Mouse (Mus musculus) liver, embryonic 12.5 days (tissue): ENCODE measurements around the gene Olfr476. TPM values are rescaled to one million over a fixed set of nuclear protein-coding genes. Genes with fewer than 3 reads are reported as not detected.
"Not testable (repeated sequence)": the region's sequence is repeated elsewhere in the genome, so short reads cannot be mapped to it uniquely, and the experiment has no call there.

Source experiments
- ATAC-seq: fragments of 200-750 bp; cut with Nextera tagmentation; 2 replicates; pipeline ENCODE4 v1.8.0; 2017; ENCODE audit warnings: moderate number of reproducible peaks, mild to moderate bottlenecking, moderate library complexity
- H3K27ac ChIP-seq: fragments of 300-500 bp; sonication (generic); 2 replicates; pipeline ENCODE4 v1.5.1; 2016; ENCODE audit warnings: mild to moderate bottlenecking
- H3K27me3 ChIP-seq: fragments of 300-500 bp; sonication (generic); replicated peaks from 2 replicates; pipeline ENCODE4 v1.6.1; 2016; ENCODE audit warnings: mild to moderate bottlenecking, moderate library complexity
- H3K36me3 ChIP-seq: fragments of 300-500 bp; sonication (generic); 2 replicates; pipeline ENCODE4 v1.6.1; 2016; ENCODE audit warnings: mild to moderate bottlenecking, moderate library complexity
- H3K4me1 ChIP-seq: fragments of 300-500 bp; sonication (generic); 2 replicates; pipeline ENCODE4 v1.6.1; 2016
- H3K4me2 ChIP-seq: fragments of 300-500 bp; sonication (generic); 2 replicates; pipeline ENCODE4 v1.6.1; 2016; ENCODE audit warnings: mild to moderate bottlenecking, moderate library complexity
- H3K4me3 ChIP-seq: fragments of 300-500 bp; sonication (generic); 2 replicates; pipeline ENCODE4 v1.5.1; 2016; ENCODE audit warnings: mild to moderate bottlenecking, moderate library complexity
- H3K9ac ChIP-seq: fragments of 300-500 bp; sonication (generic); 2 replicates; pipeline ENCODE4 v1.6.1; 2016; ENCODE audit warnings: mild to moderate bottlenecking, moderate library complexity
- H3K9me3 ChIP-seq: fragments of 300-500 bp; sonication (generic); replicated peaks from 2 replicates; pipeline ENCODE4 v1.6.1; 2016; ENCODE audit warnings: mild to moderate bottlenecking, moderate library complexity
- WGBS: fragments of 180-500 bp; shearing (Covaris S2); methylation state at CpG from one replicate; pipeline ENCODE4 v1.1.7; 2016; ENCODE audit not compliant: insufficient replicate concordance; 5-methylcytosine and 5-hydroxymethylcytosine counted together
- polyA plus RNA-seq: library from polyadenylated mRNA; unstranded; fragments of >200 nt; fragmentation: Nextera tagmentation; extraction: Ambion mirVana; gene quantifications from 2 replicates; pipeline ENCODE4 v1.2.1, GENCODE M21; 2016

Gene Olfr476
- polyA plus RNA-seq, result not detected in 2 replicates

GRCm38 (mm10) chr7:107964503-107964902 is at the start of gene Olfr476:
Gene Olfr476 (plus strand): TSS chr7:107964803.
- Histone ChIP-seq H3K27ac (no peak within 1 kb of the TSS), H3K36me3 (no peaks in the 10 kb centered on the region), H3K27me3 (no peaks in the 10 kb centered on the region), H3K4me2 (no peak within 1 kb of the TSS), H3K4me3 (no peak within 1 kb of the TSS), H3K9ac (no peak within 1 kb of the TSS), H3K9me3 (no peaks in the 10 kb centered on the region), H3K4me1 (no peaks in the 10 kb centered on the region)
- ATAC-seq, result no peak
- 21% methylated on average over 1 of the region's 1 CpGs for WGBS

- H3K4me2 ChIP-seq, result no peak within 1 kb of the TSS
- ATAC-seq, result no peak
- H3K9me3 ChIP-seq, result 0 out of 2 replicates have a peak, but pooled peaks cover 4% of the 10 kb centered on the region
- H3K4me1 ChIP-seq, result no peaks in the 10 kb centered on the region
- 85% methylated on average over 1 of the region's 1 CpGs for WGBS
- no peak within 1 kb of the TSS for H3K9ac ChIP-seq
- no peak within 1 kb of the TSS for H3K4me3 ChIP-seq
- no peak within 1 kb of the TSS for H3K27ac ChIP-seq
- H3K27me3 ChIP-seq, result no peaks in the 10 kb centered on the region
- H3K36me3 ChIP-seq, result no peaks in the 10 kb centered on the region
Observed at GRCm38 (mm10) chr7:107930146-107930545, 34.5 kb upstream of the Olfr476 start, which contains the start of gene Olfr473. Gene Olfr473 (plus strand): TSS chr7:107930446.

DNA sequence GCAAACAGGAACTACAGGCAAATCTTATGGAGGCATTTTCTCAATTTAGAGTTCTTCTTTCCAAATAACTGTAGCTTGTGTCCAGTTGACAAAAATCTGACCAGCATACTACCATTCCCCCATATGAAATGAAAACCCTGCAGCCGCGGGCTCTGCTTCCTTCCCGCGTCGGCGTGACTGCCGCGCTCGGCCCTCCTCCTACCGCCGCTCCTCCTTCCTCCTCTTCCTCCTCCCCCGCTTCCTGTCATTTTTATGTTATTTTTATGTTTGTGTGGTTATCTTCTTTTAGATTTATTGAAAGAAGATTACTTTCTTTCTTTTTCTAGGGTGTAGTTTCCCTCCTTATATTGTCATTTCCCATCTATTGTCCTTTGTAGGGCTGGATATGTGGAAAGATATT is 12.1 kb upstream of the Olfr476 start:
- not testable (repeated sequence) for H3K4me1 ChIP-seq, H3K4me3 ChIP-seq, ATAC-seq, H3K4me2 ChIP-seq, H3K36me3 ChIP-seq, H3K9me3 ChIP-seq, H3K27ac ChIP-seq, H3K27me3 ChIP-seq, H3K9ac ChIP-seq
- 91% methylated on average over 12 of the region's 12 CpGs for WGBS

- no peaks in the 10 kb centered on the region for H3K27me3 ChIP-seq
- no peak within 1 kb of the TSS for H3K4me3 ChIP-seq
- no peaks in the 10 kb centered on the region for H3K36me3 ChIP-seq
- H3K4me1 ChIP-seq, result no peaks in the 10 kb centered on the region
- H3K9ac ChIP-seq, result no peak within 1 kb of the TSS
- no peak within 1 kb of the TSS for H3K4me2 ChIP-seq
- 40% methylated on average over 1 of the region's 1 CpGs for WGBS
- ATAC-seq, result no peak
- H3K9me3 ChIP-seq, result peaks cover 7% of the 10 kb centered on the region; the same call in 1 of the 2 replicates
- H3K27ac ChIP-seq, result no peak within 1 kb of the TSS
Observed at GRCm38 (mm10) chr7:107954343-107954742, 10.3 kb upstream of the Olfr476 start, which contains the start of gene Olfr474. Gene Olfr474 (plus strand): TSS chr7:107954643.

DNA sequence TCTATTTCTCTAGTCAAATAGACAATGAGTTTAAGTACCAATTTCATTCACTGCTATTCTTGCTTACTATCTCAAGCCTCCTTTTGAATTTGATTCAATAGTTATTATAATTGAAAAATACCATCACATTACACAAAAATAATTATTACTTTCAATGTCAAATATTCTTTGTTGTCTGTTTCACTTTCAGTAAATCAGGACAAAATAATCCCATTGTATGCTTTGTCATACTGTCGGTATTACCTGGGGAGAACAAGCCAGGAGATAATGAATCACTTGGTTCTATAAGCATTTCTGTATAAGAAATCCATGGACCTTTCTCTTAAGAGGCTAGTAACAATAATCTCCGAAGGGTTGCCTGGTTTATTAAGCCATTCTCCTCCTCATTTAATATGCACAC is 21.8 kb downstream of the Olfr476 start, which contains the start of gene Olfr477:
Gene Olfr477, plus strand, starts transcription at position 301 of the 400 bp plus-strand sequence.
- Histone ChIP-seq H3K4me3 (no peak within 1 kb of the TSS), H3K36me3 (no peaks in the 10 kb centered on the region), H3K27me3 (no peaks in the 10 kb centered on the region), H3K27ac (no peak within 1 kb of the TSS), H3K9ac (no peak within 1 kb of the TSS), H3K4me1 (no peaks in the 10 kb centered on the region), H3K9me3 (no peaks in the 10 kb centered on the region), H3K4me2 (no peak within 1 kb of the TSS)
- WGBS, result 61% methylated on average over 2 of the region's 2 CpGs
- no peak for ATAC-seq

- H3K4me1 ChIP-seq, H3K4me2 ChIP-seq, H3K9me3 ChIP-seq, H3K4me3 ChIP-seq, H3K36me3 ChIP-seq, H3K27ac ChIP-seq, H3K9ac ChIP-seq, ATAC-seq, H3K27me3 ChIP-seq: not testable (repeated sequence)
Observed at GRCm38 (mm10) chr7:108014256-108014655, 49.7 kb downstream of the Olfr476 start.

Other genes starting within 250 kb of the Olfr476 start
- gene Cyb5r2, start 206.8 kb upstream of the Olfr476 start, polyA plus RNA-seq, result 0.04 and 0.05 TPM in 2 replicates
- not detected in 2 replicates for gene Ovch2, start 163.6 kb upstream of the Olfr476 start, polyA plus RNA-seq
- not detected in 2 replicates for gene Olfr467, start 152.5 kb upstream of the Olfr476 start, polyA plus RNA-seq
- not detected in 2 replicates for gene Olfr469, start 139.3 kb upstream of the Olfr476 start, polyA plus RNA-seq
- gene Olfr470, start 117.3 kb upstream of the Olfr476 start, polyA plus RNA-seq, result not detected in 2 replicates
- gene Olfr472, start 66.9 kb upstream of the Olfr476 start, polyA plus RNA-seq, result not detected in 2 replicates
- gene Olfr473, start 34.4 kb upstream of the Olfr476 start, polyA plus RNA-seq, result not detected in 2 replicates
- gene Olfr474, start 10.2 kb upstream of the Olfr476 start, polyA plus RNA-seq, result not detected in 2 replicates
- gene Olfr477, start 21.9 kb downstream of the Olfr476 start, polyA plus RNA-seq, result not detected in 2 replicates
- not detected in 2 replicates for gene Olfr478, start 69.2 kb downstream of the Olfr476 start, polyA plus RNA-seq
- not detected in 2 replicates for gene Olfr479, start 85.9 kb downstream of the Olfr476 start, polyA plus RNA-seq
- not detected in 2 replicates for gene Olfr480, start 102.5 kb downstream of the Olfr476 start, polyA plus RNA-seq
- gene Olfr481, start 115.1 kb downstream of the Olfr476 start, polyA plus RNA-seq, result not detected in 2 replicates
- 0.06 and 0.07 TPM in 2 replicates for gene Olfr482, start 132.8 kb downstream of the Olfr476 start, polyA plus RNA-seq
- not detected in 2 replicates for gene Olfr483, start 136.0 kb downstream of the Olfr476 start, polyA plus RNA-seq
- gene Olfr484, start 162.6 kb downstream of the Olfr476 start, polyA plus RNA-seq, result not detected in 2 replicates
- gene Olfr485, start 195.1 kb downstream of the Olfr476 start, polyA plus RNA-seq, result not detected in 2 replicates
- not detected in 2 replicates for gene Olfr486, start 207.9 kb downstream of the Olfr476 start, polyA plus RNA-seq
- not detected in 2 replicates for gene Olfr487, start 249.8 kb downstream of the Olfr476 start, polyA plus RNA-seq